Mouse (Mus musculus) neural tube, embryonic 13.5 days (tissue): ENCODE results near the gene Bricd5. TPM values are rescaled to one million over a fixed set of nuclear protein-coding genes. Genes with fewer than 3 reads are reported as not detected.
"Not testable (repeated sequence)": the region's sequence is repeated elsewhere in the genome, so short reads cannot be mapped to it uniquely, and the experiment has no call there.

ENCODE experiments used
- ATAC-seq: fragments of 200-750 bp; cut with Nextera tagmentation; 2 replicates; pipeline ENCODE4 v1.8.0; 2017; ENCODE audit warnings: low read depth, mild to moderate bottlenecking, moderate TSS enrichment, moderate library complexity
- H3K27ac ChIP-seq: fragments of 300-500 bp; sonication (generic); replicated peaks from 2 replicates; pipeline ENCODE4 v1.5.1; 2015; ENCODE audit warnings: moderate library complexity, mild to moderate bottlenecking, inconsistent platforms
- H3K27me3 ChIP-seq: fragments of 300-500 bp; sonication (generic); 2 replicates; pipeline ENCODE4 v1.6.1; 2015; ENCODE audit warnings: mild to moderate bottlenecking, inconsistent platforms
- H3K36me3 ChIP-seq: fragments of 300-500 bp; sonication (generic); 2 replicates; pipeline ENCODE4 v1.6.1; 2015; ENCODE audit warnings: mild to moderate bottlenecking, inconsistent platforms
- H3K4me1 ChIP-seq: fragments of 300-500 bp; sonication (generic); replicated peaks from 2 replicates; pipeline ENCODE4 v1.6.1; 2015; ENCODE audit warnings: inconsistent platforms
- H3K4me2 ChIP-seq: fragments of 300-500 bp; sonication (generic); 2 replicates; pipeline ENCODE4 v1.6.1; 2015; ENCODE audit warnings: inconsistent platforms, mild to moderate bottlenecking, moderate library complexity
- H3K4me3 ChIP-seq: fragments of 300-500 bp; sonication (generic); 2 replicates; pipeline ENCODE4 v1.5.1; 2015; ENCODE audit warnings: mild to moderate bottlenecking, inconsistent platforms
- H3K9ac ChIP-seq: fragments of 300-500 bp; sonication (generic); 2 replicates; pipeline ENCODE4 v1.6.1; 2015; ENCODE audit warnings: moderate library complexity, mild to moderate bottlenecking, inconsistent platforms
- H3K9me3 ChIP-seq: fragments of 300-500 bp; sonication (generic); 2 replicates; pipeline ENCODE4 v1.6.1; 2016; ENCODE audit warnings: inconsistent platforms
- WGBS: fragments of 180-500 bp; shearing (Covaris S2); methylation state at CpG from one replicate; pipeline ENCODE4 v1.1.7; 2015; 5-methylcytosine and 5-hydroxymethylcytosine counted together
- polyA plus RNA-seq: library from polyadenylated mRNA; unstranded; fragments of >200 nt; fragmentation: Nextera tagmentation; extraction: Ambion mirVana; gene quantifications from 2 replicates; pipeline ENCODE4 v1.2.1, GENCODE M21; 2015

Bricd5 gene
- polyA plus RNA-seq, result not detected in 2 replicates

DNA sequence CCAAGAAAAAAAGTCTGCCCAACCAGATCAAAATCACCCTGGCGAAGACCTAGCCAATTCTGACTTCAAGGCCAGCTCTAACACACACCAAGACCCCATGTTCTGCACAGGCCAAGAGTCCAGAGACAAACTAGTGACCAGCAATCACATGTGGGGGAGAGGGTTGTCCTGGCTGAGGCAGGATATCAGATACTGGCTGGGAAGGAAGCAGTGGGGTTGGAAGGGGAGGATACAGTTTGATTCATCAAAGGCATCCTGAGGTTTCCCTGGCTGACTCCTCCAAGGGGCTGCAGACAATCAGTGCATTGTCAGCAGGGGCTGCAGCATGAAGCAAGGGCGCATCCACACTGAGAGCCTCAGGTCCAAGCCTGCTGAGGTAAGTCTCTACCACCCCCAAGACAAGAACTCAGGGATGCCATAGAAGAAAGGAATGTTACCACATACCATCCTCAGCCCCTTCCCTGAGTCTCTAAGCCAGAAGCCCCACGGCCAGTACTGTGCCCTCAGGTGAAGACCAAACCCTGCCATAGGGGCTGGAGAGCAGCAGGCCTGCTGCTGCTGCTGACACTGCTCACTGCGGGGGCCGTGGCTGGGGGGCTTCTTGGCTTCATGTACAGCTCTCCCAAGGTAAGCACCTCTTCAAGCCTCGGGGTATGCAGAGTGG is at the start of gene Bricd5:
TSS of gene Bricd5 (plus strand) at position 273 of the 664 bp plus-strand sequence.
- no peaks in the 10 kb centered on the region for H3K27me3 ChIP-seq
- H3K9me3 ChIP-seq, result no peaks in the 10 kb centered on the region
- no peak within 1 kb of the TSS for H3K4me3 ChIP-seq
- H3K4me2 ChIP-seq, result peak within 1 kb of the TSS; percentile 100
- WGBS, result 80% methylated on average over 6 of the region's 6 CpGs
- peak within 1 kb of the TSS; percentile 90 for H3K9ac ChIP-seq
- H3K4me1 ChIP-seq, result peaks cover 62% of the 10 kb centered on the region
- H3K27ac ChIP-seq, result 0 out of 2 replicates have a peak within 1 kb of the TSS, but pooled peaks have one; percentile 28
- H3K36me3 ChIP-seq, result peaks cover 47% of the 10 kb centered on the region
- ATAC-seq, result no peak

DNA sequence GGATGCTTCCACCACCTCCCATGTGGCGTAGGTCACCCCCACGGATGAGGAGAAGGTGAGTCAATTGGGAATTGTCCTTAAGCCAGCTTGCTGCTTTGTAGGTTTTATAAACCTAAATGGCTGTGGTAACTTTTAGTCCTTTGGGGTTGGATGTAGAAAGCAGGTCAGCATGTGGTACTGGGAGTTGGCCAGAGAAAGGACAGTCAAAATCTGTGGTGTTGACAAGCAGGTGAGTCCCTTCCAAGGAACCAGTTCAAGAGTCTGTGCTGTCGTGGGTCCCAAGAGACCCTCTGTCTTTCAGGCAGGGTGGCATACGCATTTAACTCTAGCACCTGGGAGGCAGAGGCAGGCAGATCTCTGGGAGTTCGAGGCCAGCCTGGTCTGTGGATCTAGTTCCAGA is 49.2 kb upstream of the Bricd5 start:
- no peaks in the 10 kb centered on the region for H3K9me3 ChIP-seq
- no peak overlapping the region for H3K4me2 ChIP-seq
- no peaks in the 10 kb centered on the region for H3K27me3 ChIP-seq
- H3K36me3 ChIP-seq, result peaks cover 58% of the 10 kb centered on the region
- ATAC-seq, result no peak
- 90% methylated on average over 5 of the region's 5 CpGs for WGBS
- H3K4me1 ChIP-seq, result peaks cover 25% of the 10 kb centered on the region
- no peak overlapping the region for H3K27ac ChIP-seq
- no peak overlapping the region for H3K9ac ChIP-seq
- H3K4me3 ChIP-seq, result no peak overlapping the region

DNA sequence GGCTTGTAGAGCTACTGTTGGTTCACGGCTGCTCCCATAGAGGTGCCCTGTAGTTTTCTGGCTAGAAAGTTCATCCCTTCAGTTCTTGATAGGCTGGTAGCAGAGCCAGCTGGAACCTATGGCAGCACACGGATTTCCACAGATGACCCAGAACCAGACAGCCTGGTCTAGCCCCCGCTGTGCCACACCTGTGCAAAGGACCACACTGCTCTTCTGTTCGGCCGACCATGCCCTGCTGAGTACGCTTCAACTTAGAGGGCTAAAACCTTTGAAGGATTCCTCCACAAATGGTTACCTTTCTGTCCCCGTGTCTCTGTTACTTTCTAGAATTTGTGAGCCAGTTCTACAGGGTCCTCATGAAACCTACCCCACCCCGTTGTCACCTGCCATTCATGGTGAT is 48.4 kb upstream of the Bricd5 start:
- H3K9me3 ChIP-seq, H3K9ac ChIP-seq, H3K27ac ChIP-seq, H3K4me3 ChIP-seq, ATAC-seq, H3K27me3 ChIP-seq, H3K4me2 ChIP-seq: not testable (repeated sequence)
- 95% methylated on average over 6 of the region's 8 CpGs for WGBS
- H3K36me3 ChIP-seq, result peaks cover 50% of the 10 kb centered on the region
- peaks cover 29% of the 10 kb centered on the region for H3K4me1 ChIP-seq

DNA sequence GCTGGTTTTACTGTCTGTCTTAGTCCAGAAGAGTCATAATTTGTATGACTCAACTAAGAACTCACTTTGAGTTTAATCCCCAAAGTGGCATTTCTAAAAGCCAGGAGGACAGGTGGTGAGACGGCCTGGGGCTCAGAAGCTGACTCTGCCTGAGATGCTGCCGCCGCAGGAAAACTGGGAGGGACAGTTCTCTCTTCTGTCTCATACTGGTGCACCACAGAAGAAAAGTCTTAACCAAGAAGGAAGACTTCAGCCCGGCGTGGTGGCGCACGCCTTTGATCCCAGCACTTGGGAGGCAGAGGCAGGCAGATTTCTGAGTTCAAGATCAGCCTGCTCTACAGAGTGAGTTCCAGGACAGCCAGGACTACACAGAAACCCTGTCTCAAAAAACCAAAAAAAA is 47.8 kb upstream of the Bricd5 start:
- Histone ChIP-seq H3K36me3 (peaks cover 44% of the 10 kb centered on the region), H3K9ac (0 out of 2 replicates have a peak overlapping the region, but pooled peaks have one; percentile 81), H3K9me3 (no peaks in the 10 kb centered on the region), H3K4me3 (peak overlapping the region; percentile 65), H3K27me3 (no peaks in the 10 kb centered on the region), H3K4me2 (peak overlapping the region; percentile 56), H3K27ac (peak overlapping the region; percentile 97), H3K4me1 (peaks cover 29% of the 10 kb centered on the region)
- no peak for ATAC-seq
- 86% methylated on average over 7 of the region's 7 CpGs for WGBS

DNA sequence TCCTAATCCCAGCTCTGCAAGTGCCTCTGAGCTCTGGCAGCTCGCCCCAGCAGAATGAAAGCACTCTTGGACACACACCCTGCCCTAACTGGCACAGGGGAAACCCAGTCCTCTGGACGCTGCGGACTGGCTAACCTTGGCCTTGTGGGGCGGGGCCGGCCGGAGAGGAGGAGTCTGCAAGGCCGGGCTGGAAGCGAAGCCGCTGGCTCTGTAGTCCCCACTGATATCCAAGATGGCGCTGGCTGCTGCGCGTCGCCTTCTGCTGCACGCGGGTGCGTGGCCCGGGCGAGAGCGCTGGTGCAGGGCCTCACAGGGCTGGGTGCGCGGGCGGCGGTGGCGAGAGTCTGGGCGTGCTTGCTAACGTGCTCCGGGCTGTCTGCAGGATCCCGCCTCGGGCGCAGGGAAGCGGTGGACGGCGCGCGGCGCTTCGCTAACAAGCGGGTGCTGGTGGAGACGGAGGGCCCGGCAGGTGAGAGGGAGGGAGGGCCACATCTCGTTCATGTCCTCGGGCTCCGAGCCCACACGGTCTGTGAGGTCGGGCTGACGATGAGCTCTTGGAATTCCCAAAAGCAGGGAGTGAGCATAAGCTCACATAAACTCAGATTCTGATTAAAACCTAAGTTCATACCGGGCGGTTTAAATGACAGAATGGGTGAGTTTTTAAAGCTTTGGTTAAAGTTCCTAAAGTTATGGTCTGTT is 47.1 kb upstream of the Bricd5 start, which contains the start of gene Eci1:
TSS of gene Eci1 (plus strand) at position 171 of the 699 bp plus-strand sequence.
- peak; percentile 97 for ATAC-seq
- H3K9ac ChIP-seq, result peak within 1 kb of the TSS; percentile 81
- peaks cover 37% of the 10 kb centered on the region for H3K36me3 ChIP-seq
- peak within 1 kb of the TSS; percentile 97 for H3K27ac ChIP-seq
- peak within 1 kb of the TSS; percentile 65 for H3K4me3 ChIP-seq
- peaks cover 29% of the 10 kb centered on the region for H3K4me1 ChIP-seq
- H3K27me3 ChIP-seq, result no peaks in the 10 kb centered on the region
- no peaks in the 10 kb centered on the region for H3K9me3 ChIP-seq
- peak within 1 kb of the TSS; percentile 56 for H3K4me2 ChIP-seq
- 0% methylated on average over 48 of the region's 48 CpGs for WGBS

DNA sequence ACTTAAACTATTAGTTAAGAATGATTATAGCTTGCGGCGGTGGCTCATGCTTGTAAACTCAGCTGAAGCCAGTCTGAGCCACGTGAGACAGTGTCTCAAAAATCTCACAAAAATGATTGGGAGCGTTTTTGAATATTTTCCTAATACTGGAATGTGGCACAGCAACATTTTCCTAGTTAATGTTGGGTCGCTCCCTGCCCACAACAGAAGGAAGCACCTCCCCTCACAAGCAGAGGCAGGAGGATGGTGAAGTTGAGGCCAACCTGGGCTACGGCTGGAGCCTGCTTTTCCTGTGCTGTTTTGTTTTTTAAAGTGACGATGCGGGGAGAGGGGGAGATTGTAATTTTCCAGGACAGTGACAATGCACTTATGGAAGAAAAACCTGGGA is 46.5 kb upstream of the Bricd5 start:
- peak overlapping the region; percentile 81 for H3K9ac ChIP-seq
- H3K36me3 ChIP-seq, result peaks cover 31% of the 10 kb centered on the region
- H3K4me2 ChIP-seq, result peak overlapping the region; percentile 56
- WGBS, result 4% methylated on average over 8 of the region's 8 CpGs
- peak overlapping the region; percentile 65 for H3K4me3 ChIP-seq
- no peaks in the 10 kb centered on the region for H3K27me3 ChIP-seq
- no peak for ATAC-seq
- no peaks in the 10 kb centered on the region for H3K9me3 ChIP-seq
- peak overlapping the region; percentile 97 for H3K27ac ChIP-seq
- peaks cover 29% of the 10 kb centered on the region for H3K4me1 ChIP-seq

DNA sequence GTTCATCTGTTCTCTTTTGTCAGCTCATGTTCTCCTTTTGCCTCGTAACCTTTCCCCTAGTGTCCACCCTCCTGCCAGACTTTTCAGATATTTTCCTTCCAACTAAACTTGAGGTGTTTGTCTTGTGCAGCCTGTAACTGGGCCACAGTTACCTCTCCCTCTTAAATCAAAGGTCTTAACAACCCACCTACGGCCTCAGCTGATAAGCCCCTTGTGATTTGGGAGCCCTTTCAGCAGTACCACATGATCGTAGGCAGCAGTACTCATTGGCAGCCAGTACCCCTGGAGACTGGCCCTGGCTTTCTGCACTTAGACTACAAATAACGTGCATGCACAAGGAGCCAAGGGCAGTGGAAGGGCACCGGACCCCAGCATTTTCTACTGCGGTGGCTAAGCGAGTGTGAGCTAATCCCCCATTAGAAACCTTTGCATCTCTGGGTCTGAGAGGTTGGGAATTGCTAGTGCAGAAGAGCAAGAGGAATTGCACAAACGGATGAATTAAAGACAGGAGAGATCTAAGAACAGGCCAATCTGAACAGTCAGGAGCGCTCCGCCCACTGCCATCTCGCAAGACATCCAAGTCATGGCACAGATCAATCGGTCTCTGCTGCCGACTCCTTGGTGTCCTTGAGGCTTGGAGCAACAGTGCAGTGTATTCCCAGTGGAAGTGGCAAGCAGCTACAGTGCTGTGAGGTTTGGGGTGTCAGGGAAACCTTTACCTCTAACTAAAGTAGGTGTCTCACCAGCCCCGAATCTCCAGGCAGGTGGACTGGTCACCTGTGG is 44.3 kb upstream of the Bricd5 start:
- 78% methylated on average over 14 of the region's 14 CpGs for WGBS
- ATAC-seq, result no peak

DNA sequence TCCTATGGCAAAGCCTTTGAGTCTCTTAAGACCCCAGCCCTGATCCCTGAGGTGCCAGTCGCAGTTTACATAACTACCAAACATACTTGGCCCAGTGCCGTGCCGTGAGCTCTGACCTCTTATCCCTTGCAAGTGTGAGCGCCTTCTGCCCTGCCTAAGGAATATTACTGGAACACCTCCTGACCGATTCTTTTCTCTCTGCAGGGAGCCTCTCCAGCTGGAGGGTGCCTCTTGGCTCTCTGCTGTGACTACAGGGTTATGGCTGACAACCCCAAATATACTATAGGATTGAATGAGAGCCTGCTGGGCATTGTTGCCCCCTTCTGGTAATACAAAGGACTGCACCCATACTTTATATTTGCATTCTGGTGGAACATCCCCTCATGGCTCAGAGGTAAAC is 36.7 kb upstream of the Bricd5 start:
- Histone ChIP-seq H3K4me2 (no peak overlapping the region), H3K27ac (no peak overlapping the region), H3K9me3 (no peaks in the 10 kb centered on the region), H3K4me3 (no peak overlapping the region), H3K4me1 (no peaks in the 10 kb centered on the region), H3K9ac (no peak overlapping the region), H3K27me3 (no peaks in the 10 kb centered on the region), H3K36me3 (peaks cover 74% of the 10 kb centered on the region)
- 69% methylated on average over 5 of the region's 5 CpGs for WGBS
- ATAC-seq, result no peak; the same call in 1 of the 2 replicates

More for the DNA sequence above, 44.3 kb upstream of the Bricd5 start:
- no peak overlapping the region for H3K9ac ChIP-seq
- H3K4me3 ChIP-seq, result no peak overlapping the region
- no peak overlapping the region for H3K4me2 ChIP-seq
- peaks cover 22% of the 10 kb centered on the region for H3K36me3 ChIP-seq
- H3K27ac ChIP-seq, result no peak overlapping the region
- no peaks in the 10 kb centered on the region for H3K27me3 ChIP-seq
- H3K9me3 ChIP-seq, result no peaks in the 10 kb centered on the region
- peaks cover 29% of the 10 kb centered on the region for H3K4me1 ChIP-seq

DNA sequence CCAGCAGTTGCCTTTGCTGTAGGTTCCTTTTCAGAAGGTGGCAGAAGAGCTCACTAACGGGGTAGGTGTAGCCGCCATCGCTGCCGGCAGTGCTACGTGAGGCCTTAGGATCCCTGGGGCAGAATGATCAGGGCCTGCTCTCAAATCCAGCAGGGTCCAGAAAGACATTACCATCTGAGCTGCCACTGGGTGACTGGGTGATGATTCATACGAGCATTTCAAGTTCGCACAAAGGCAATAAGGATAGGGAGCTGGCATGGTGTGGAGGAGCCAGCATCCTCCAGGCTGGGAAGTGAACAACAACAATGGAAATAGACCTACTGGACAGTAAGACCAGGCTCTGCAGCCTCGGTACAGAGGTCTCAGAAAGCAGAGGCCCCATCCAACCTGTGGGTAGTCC is 33.3 kb upstream of the Bricd5 start:
- WGBS, result 92% methylated on average over 8 of the region's 8 CpGs

DNA sequence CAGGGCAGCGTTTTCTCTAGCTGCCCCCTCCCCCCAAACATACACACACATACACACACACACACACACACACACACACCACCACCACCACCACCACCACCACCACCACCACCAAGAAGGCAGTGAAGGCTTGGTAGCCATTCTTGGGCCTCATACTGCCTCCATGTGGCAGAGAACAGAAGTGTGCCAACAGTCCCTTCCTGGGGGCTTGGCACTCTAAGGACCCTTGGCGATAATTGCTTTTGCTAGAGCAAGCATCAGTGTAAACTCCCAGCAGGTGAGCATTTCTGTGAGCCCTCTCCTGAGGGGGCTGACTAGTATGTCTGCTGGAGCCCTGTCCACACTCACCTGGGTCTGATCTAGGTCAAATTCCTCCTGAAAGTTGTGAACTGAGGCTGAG is 32.5 kb upstream of the Bricd5 start:
- no peak overlapping the region for H3K4me3 ChIP-seq
- H3K27ac ChIP-seq, result no peak overlapping the region
- no peak overlapping the region for H3K9ac ChIP-seq
- no peak overlapping the region for H3K4me2 ChIP-seq
- H3K9me3 ChIP-seq, result no peaks in the 10 kb centered on the region
- peaks cover 94% of the 10 kb centered on the region for H3K36me3 ChIP-seq
- no peaks in the 10 kb centered on the region for H3K4me1 ChIP-seq
- 59% methylated on average over 2 of the region's 2 CpGs for WGBS
- ATAC-seq, result no peak
- H3K27me3 ChIP-seq, result no peaks in the 10 kb centered on the region

More for the DNA sequence above, 33.3 kb upstream of the Bricd5 start:
- Histone ChIP-seq H3K27ac (no peak overlapping the region), H3K4me1 (no peaks in the 10 kb centered on the region), H3K27me3 (no peaks in the 10 kb centered on the region), H3K36me3 (peaks cover 94% of the 10 kb centered on the region), H3K9me3 (no peaks in the 10 kb centered on the region), H3K4me2 (no peak overlapping the region), H3K9ac (no peak overlapping the region), H3K4me3 (no peak overlapping the region)
- no peak for ATAC-seq

DNA sequence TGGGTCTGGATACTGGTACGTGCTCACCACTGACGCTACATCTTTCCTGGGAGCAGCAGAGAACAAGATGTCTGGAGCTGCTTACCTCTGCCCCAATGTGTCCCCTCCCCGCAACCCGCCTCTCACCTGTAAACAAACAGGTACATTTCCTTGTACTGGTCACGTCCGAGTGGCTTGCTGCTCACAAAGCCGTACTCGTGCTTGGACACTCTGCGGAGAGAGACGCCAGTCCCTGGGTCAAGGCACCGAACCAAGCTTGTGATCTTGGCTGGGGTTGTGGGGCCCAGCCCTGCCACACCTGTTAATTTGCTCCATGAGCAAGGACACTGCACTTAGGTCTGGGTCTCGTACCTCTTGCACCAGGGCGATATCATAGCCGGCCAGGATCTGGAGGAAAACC is 31.6 kb upstream of the Bricd5 start:
- H3K27me3 ChIP-seq, result no peaks in the 10 kb centered on the region
- no peak overlapping the region for H3K4me2 ChIP-seq
- no peak overlapping the region for H3K4me3 ChIP-seq
- no peaks in the 10 kb centered on the region for H3K9me3 ChIP-seq
- H3K4me1 ChIP-seq, result no peaks in the 10 kb centered on the region
- H3K27ac ChIP-seq, result no peak overlapping the region
- WGBS, result 91% methylated on average over 14 of the region's 14 CpGs
- H3K9ac ChIP-seq, result no peak overlapping the region
- peaks cover 98% of the 10 kb centered on the region for H3K36me3 ChIP-seq
- no peak for ATAC-seq

DNA sequence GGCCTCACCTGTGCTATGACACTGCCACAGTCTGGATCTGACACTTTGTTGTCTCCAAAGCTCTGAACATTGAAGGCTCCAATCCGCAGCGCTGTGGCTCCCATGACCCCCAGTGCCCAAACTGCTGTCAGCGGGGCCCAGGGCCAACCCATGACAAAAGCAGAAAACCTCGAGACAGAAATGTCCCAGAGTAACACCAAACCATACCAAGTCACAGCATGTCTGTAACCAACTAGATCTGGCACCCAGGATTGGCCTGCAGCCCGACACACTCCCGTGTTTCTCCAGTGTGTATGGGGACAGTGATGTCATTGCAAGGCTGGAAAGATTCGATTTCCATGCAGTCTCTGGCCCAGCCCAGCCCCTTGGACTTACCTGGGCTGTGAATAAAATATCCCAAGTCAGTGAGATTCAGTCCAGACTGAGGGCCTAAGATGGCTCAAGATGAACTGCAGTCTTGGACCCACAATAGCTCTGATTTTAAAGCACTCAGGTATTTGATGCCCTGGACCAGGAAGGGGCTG is 31.0 kb upstream of the Bricd5 start, which contains the start of gene Dnase1l2:
TSS of gene Dnase1l2 (minus strand) at position 474 of the 524 bp plus-strand sequence.
- no peak within 1 kb of the TSS for H3K9ac ChIP-seq
- no peaks in the 10 kb centered on the region for H3K27me3 ChIP-seq
- no peak within 1 kb of the TSS for H3K27ac ChIP-seq
- 82% methylated on average over 7 of the region's 7 CpGs for WGBS
- H3K4me2 ChIP-seq, result no peak within 1 kb of the TSS
- peaks cover 99% of the 10 kb centered on the region for H3K36me3 ChIP-seq
- no peak for ATAC-seq
- no peaks in the 10 kb centered on the region for H3K9me3 ChIP-seq
- H3K4me3 ChIP-seq, result no peak within 1 kb of the TSS
- H3K4me1 ChIP-seq, result no peaks in the 10 kb centered on the region
